Mouse (Mus musculus): ENCODE measurements at regions not wholly inside any gene's neighbourhood (a gene's known extent, or its start where the extent isn't known, plus 50 kb on each side); places are given as distances from the start of the nearest gene placed in this dataset.
"Not testable (repeated sequence)": the region's sequence is repeated elsewhere in the genome, so short reads cannot be mapped to it uniquely, and the experiment has no call there.

DNA sequence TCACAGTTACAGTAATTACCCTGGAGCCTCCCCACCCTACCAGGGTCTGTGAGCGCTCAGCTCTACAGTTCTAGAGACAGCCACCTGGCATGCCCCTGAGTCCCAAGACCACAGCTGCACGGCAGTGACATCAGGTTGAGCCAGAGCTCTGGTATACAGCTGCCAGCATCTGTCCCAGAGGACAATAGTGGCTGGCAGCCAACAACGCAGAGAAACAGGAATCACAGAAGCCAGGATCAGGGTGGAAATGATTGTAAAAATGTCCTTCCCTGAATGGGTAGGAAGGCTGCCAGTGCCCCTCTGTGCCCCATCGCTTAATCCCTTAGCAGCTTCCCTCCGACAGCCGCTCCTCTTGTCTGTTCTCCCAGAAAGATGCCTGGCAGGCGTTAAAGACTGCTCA lies 165.3 kb upstream of the Trpc7 start:
- H3K27ac ChIP-seq (ENCODE audit: low read length), result no peak overlapping the region
- 35% methylated on average over 7 of the region's 7 CpGs for WGBS
- H3K9ac ChIP-seq (replicated peaks; ENCODE audit: low read depth, low read length), result no peak overlapping the region
- no peaks in the 10 kb centered on the region for H3K36me3 ChIP-seq (ENCODE audit: control insufficient read depth, insufficient read depth)
- peaks cover 17% of the 10 kb centered on the region for H3K4me1 ChIP-seq (replicated peaks; ENCODE audit: control insufficient read depth, insufficient read depth, low read length)
- no peaks in the 10 kb centered on the region for H3K27me3 ChIP-seq (replicated peaks; ENCODE audit: control insufficient read depth, insufficient read depth, low read length)
- no peaks in the 10 kb centered on the region for H3K9me3 ChIP-seq (ENCODE audit: control insufficient read depth, low read length)
- no peak overlapping the region for H3K4me2 ChIP-seq (ENCODE audit: low read length)
- peak; percentile 58; the same call in 1 of the 2 replicates for ATAC-seq
- no peak overlapping the region for H3K4me3 ChIP-seq (replicated peaks; ENCODE audit: low read length)

DNA sequence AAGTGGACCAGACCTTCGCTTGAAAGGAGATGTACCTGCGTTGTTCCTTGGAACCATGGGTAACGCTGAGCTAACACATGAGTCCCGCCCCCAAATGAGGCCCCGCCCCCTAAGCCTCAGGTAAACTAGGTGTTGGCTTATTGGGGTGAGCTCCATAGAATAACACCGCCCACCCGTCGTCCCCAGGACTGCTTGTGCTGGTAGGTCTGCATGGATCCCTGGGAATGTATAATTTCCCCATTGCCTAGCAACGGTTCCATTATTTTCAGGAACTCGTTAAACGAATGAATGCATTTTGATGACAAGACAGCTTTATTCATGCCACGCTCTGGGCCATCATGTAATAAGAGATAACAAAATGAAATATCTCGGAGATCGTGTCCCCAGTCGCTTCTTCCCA lies 161.0 kb upstream of the Trpc7 start:
- Histone ChIP-seq H3K4me1 (replicated peaks; ENCODE audit: control insufficient read depth, insufficient read depth, low read length) (peaks cover 29% of the 10 kb centered on the region), H3K4me2 (ENCODE audit: low read length) (no peak overlapping the region; the same call in 1 of the 2 replicates), H3K36me3 (ENCODE audit: control insufficient read depth, insufficient read depth) (no peaks in the 10 kb centered on the region), H3K27me3 (replicated peaks; ENCODE audit: control insufficient read depth, insufficient read depth, low read length) (no peaks in the 10 kb centered on the region), H3K27ac (ENCODE audit: low read length) (no peak overlapping the region), H3K9me3 (ENCODE audit: control insufficient read depth, low read length) (no peaks in the 10 kb centered on the region), H3K4me3 (replicated peaks; ENCODE audit: low read length) (no peak overlapping the region), H3K9ac (replicated peaks; ENCODE audit: low read depth, low read length) (no peak overlapping the region)
- peak; percentile 57 for ATAC-seq
- WGBS, result 44% methylated on average over 15 of the region's 15 CpGs

DNA sequence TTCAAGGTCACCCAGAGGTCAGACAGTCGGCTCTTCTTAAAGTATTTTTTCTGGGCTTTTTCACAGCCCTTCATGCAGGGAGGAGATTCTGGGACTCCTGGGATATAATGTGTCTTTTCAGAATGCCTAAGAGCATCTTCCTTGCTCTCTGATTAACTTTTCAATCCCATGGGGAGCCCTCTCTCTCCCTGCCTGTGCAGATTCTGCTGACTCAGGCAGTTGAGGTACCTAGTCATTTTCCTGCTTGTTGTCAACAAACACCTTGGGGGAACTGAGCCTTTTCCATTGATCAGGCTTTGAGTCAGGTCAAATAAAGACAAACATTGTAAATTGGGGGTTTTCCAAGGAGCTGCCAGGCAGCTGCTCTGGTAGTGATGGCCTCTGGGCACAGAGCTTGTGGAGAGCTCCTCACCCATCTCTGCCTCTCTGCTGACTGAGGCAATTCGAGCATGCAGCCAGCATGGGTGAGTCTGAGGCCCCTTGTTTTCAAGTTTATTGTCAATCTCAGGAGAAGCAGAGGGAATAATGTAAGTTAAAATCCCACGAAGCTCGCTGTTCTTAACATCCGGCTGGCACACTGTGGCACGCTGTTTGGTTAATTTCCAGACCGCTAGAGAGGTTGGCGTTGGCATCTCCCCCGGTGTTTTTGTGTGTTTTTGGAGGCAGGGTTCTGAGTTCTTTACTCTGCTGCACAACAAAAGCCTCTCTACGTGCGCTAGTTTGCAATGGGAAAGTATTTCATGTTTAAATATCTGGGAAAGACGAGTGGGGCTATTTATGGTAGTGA lies 159.8 kb upstream of the Trpc7 start:
- Histone ChIP-seq H3K9me3 (ENCODE audit: control insufficient read depth, low read length) (no peaks in the 10 kb centered on the region), H3K27me3 (replicated peaks; ENCODE audit: control insufficient read depth, insufficient read depth, low read length) (no peaks in the 10 kb centered on the region), H3K4me2 (ENCODE audit: low read length) (peak overlapping the region; percentile 18), H3K36me3 (ENCODE audit: control insufficient read depth, insufficient read depth) (no peaks in the 10 kb centered on the region), H3K4me1 (replicated peaks; ENCODE audit: control insufficient read depth, insufficient read depth, low read length) (peaks cover 23% of the 10 kb centered on the region), H3K9ac (replicated peaks; ENCODE audit: low read depth, low read length) (no peak overlapping the region; the same call in 1 of the 2 replicates), H3K4me3 (replicated peaks; ENCODE audit: low read length) (no peak overlapping the region), H3K27ac (ENCODE audit: low read length) (peak overlapping the region; percentile 31)
- ATAC-seq, result peak; percentile 63
- WGBS, result 11% methylated on average over 12 of the region's 12 CpGs

DNA sequence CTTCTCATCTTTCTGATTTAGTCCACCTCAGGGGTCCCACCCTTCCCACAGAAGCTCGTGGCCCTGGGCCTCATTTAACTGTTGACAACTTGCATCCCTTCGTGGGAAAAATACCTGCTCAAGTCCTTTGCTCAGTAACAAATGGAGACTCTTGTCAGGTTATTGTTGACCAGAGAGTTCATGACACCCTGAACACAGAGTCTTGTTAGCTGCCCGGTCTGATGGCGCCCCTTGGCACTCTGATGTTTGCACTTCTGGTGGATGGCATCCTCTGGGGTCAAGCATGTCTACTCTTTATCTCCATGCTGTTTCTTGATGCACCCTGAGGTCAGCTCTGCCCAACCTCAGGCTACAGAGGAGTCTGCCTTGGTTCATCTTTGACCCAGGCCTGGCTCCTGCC lies 157.6 kb upstream of the Trpc7 start:
- Histone ChIP-seq H3K4me1 (replicated peaks; ENCODE audit: control insufficient read depth, insufficient read depth, low read length) (peaks cover 23% of the 10 kb centered on the region), H3K4me3 (replicated peaks; ENCODE audit: low read length) (no peak overlapping the region), H3K9me3 (ENCODE audit: control insufficient read depth, low read length) (no peaks in the 10 kb centered on the region), H3K9ac (replicated peaks; ENCODE audit: low read depth, low read length) (no peak overlapping the region), H3K27me3 (replicated peaks; ENCODE audit: control insufficient read depth, insufficient read depth, low read length) (no peaks in the 10 kb centered on the region), H3K36me3 (ENCODE audit: control insufficient read depth, insufficient read depth) (no peaks in the 10 kb centered on the region), H3K27ac (ENCODE audit: low read length) (no peak overlapping the region), H3K4me2 (ENCODE audit: low read length) (no peak overlapping the region)
- no peak for ATAC-seq
- 83% methylated on average over 4 of the region's 4 CpGs for WGBS

DNA sequence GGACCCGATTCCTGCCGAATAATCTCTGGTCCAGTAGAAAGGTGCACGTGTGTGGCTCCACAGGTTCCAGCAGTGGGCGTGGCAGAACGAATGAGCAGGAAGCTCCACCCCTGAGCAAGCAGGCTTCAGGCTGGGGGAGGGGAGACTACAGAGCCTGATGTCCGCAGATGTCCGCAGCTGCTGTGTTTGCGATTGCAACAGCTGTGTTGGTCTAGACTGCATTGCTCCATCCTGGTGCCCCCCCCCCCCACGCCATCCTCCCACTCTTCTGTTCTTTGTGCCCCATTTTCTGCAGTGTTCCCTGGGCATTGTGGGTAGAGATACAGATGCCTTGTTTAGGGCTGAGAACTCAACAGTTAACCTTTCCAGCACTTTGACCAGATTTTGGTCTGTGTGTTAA lies 150.3 kb upstream of the Trpc7 start:
- not testable (repeated sequence) for H3K4me3 ChIP-seq (replicated peaks; ENCODE audit: low read length); H3K27ac ChIP-seq (ENCODE audit: low read length); H3K4me2 ChIP-seq (ENCODE audit: low read length); H3K9ac ChIP-seq (replicated peaks; ENCODE audit: low read depth, low read length); H3K27me3 ChIP-seq (replicated peaks; ENCODE audit: control insufficient read depth, insufficient read depth, low read length); ATAC-seq; H3K36me3 ChIP-seq (ENCODE audit: control insufficient read depth, insufficient read depth); H3K9me3 ChIP-seq (ENCODE audit: control insufficient read depth, low read length); H3K4me1 ChIP-seq (replicated peaks; ENCODE audit: control insufficient read depth, insufficient read depth, low read length)
- 22% methylated on average over 5 of the region's 9 CpGs for WGBS

DNA sequence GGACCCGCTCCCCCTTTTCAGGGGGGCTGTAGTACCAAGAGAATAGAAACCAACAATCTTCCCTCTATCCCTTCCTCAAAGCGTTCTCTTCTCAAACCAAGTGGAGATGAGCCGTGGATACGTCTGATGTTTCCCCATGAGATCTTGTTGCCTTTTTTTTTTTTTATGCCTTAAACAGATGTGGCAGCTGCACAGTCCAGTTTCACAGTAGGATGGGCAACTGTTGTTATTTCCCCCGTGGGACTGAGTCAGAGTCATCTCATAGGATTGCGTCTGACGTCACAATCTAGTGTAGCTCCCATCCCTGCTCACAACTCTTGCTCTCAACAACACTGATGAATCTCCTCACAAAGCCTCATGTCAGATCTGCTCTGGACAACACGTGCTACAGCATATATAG lies 148.7 kb upstream of the Trpc7 start:
- no peak overlapping the region for H3K4me2 ChIP-seq (ENCODE audit: low read length)
- no peaks in the 10 kb centered on the region for H3K4me1 ChIP-seq (replicated peaks; ENCODE audit: control insufficient read depth, insufficient read depth, low read length)
- no peaks in the 10 kb centered on the region for H3K36me3 ChIP-seq (ENCODE audit: control insufficient read depth, insufficient read depth)
- no peak overlapping the region for H3K27ac ChIP-seq (ENCODE audit: low read length)
- H3K4me3 ChIP-seq (replicated peaks; ENCODE audit: low read length), result no peak overlapping the region
- ATAC-seq, result no peak
- H3K9ac ChIP-seq (replicated peaks; ENCODE audit: low read depth, low read length), result no peak overlapping the region
- peaks cover 3% of the 10 kb centered on the region; the same call in 1 of the 2 replicates for H3K9me3 ChIP-seq (ENCODE audit: control insufficient read depth, low read length)
- H3K27me3 ChIP-seq (replicated peaks; ENCODE audit: control insufficient read depth, insufficient read depth, low read length), result no peaks in the 10 kb centered on the region
- 91% methylated on average over 8 of the region's 8 CpGs for WGBS

DNA sequence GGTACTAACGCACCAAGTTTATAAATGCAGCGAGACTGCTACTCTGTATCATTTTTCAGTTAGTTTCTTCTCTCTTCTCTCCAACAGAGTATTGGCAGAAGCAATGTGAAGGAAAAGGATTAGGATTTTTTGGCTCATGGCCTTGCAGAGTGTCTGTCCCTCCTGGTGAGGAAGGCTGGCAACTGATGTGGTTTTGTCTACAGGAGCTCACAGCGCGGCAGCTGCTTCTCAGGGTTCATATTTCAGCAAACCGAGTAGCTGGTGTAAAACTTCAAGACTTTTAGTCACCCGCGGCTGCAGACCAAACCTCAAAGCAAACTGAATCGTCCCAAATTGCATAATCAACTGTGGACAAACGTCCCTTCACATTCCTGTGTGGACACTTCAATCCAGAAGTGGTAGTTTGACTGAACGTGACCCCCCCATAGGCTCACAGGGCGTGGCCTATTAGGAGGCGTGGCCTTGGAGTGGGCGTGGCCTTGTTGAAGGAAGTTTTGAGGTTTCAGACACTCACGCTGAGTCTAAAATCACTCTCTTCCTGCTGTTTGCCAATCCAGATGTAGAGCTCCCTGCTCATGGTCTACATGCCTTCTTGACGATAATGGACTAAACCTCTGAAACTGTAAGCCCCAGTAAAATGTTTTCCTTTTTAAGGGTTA lies 147.7 kb upstream of the Trpc7 start:
- Histone ChIP-seq H3K27ac (ENCODE audit: low read length) (no peak overlapping the region), H3K9ac (replicated peaks; ENCODE audit: low read depth, low read length) (no peak overlapping the region), H3K4me3 (replicated peaks; ENCODE audit: low read length) (no peak overlapping the region), H3K4me1 (replicated peaks; ENCODE audit: control insufficient read depth, insufficient read depth, low read length) (no peaks in the 10 kb centered on the region), H3K27me3 (replicated peaks; ENCODE audit: control insufficient read depth, insufficient read depth, low read length) (no peaks in the 10 kb centered on the region), H3K36me3 (ENCODE audit: control insufficient read depth, insufficient read depth) (no peaks in the 10 kb centered on the region), H3K4me2 (ENCODE audit: low read length) (no peak overlapping the region), H3K9me3 (ENCODE audit: control insufficient read depth, low read length) (peaks cover 3% of the 10 kb centered on the region; the same call in 1 of the 2 replicates)
- WGBS, result 81% methylated on average over 15 of the region's 15 CpGs
- no peak for ATAC-seq

DNA sequence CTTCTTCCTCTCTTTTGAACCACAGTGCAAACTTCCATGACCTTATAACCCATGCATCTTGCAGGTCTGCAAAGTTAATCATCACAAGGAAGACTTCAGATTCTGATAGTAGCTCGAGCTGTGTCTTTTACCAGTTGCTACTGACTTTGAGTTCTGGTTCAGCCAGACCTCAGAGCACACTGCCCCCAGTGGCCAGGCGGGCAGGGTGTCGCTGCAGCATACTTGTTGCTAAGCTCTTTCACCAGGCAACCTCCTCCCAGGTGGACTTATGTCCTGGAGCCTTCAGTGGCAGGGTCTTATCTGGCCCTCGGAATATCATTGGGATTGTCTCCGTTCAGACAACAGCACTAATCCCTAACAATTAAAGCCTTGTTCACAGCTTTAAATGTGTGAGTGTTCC lies 146.7 kb upstream of the Trpc7 start:
- Histone ChIP-seq H3K4me1 (replicated peaks; ENCODE audit: control insufficient read depth, insufficient read depth, low read length) (no peaks in the 10 kb centered on the region), H3K27me3 (replicated peaks; ENCODE audit: control insufficient read depth, insufficient read depth, low read length) (no peaks in the 10 kb centered on the region), H3K4me3 (replicated peaks; ENCODE audit: low read length) (no peak overlapping the region), H3K36me3 (ENCODE audit: control insufficient read depth, insufficient read depth) (no peaks in the 10 kb centered on the region), H3K27ac (ENCODE audit: low read length) (no peak overlapping the region), H3K9ac (replicated peaks; ENCODE audit: low read depth, low read length) (no peak overlapping the region), H3K4me2 (ENCODE audit: low read length) (no peak overlapping the region), H3K9me3 (ENCODE audit: control insufficient read depth, low read length) (peaks cover 3% of the 10 kb centered on the region; the same call in 1 of the 2 replicates)
- ATAC-seq, result no peak
- 70% methylated on average over 5 of the region's 5 CpGs for WGBS

DNA sequence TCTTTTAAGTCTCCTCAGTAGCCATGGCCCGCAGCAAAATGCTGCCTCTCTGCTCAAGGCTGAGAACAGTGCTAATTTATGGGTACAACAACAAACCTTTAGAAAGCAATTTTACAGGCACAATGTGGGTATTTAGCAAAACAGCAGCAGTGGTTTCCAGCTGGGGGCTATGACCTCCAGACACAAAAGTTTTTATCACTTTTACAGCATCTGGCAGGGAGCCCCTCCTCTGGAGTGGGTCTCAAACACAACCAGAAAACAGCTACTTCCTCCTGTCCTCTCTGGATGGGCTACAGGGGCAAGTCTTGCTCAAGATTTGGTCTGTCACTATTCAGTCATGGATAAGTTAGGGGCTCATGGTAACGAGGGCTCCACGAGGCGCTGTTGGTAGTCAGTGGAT lies 137.1 kb upstream of the Trpc7 start:
- H3K4me2 ChIP-seq (ENCODE audit: low read length), result no peak overlapping the region

More for the DNA sequence above, 137.1 kb upstream of the Trpc7 start:
- no peak overlapping the region for H3K4me3 ChIP-seq (replicated peaks; ENCODE audit: low read length)
- no peaks in the 10 kb centered on the region for H3K36me3 ChIP-seq (ENCODE audit: control insufficient read depth, insufficient read depth)
- H3K9ac ChIP-seq (replicated peaks; ENCODE audit: low read depth, low read length), result no peak overlapping the region
- H3K27ac ChIP-seq (ENCODE audit: low read length), result no peak overlapping the region
- ATAC-seq, result no peak
- no peaks in the 10 kb centered on the region for H3K9me3 ChIP-seq (ENCODE audit: control insufficient read depth, low read length)
- H3K27me3 ChIP-seq (replicated peaks; ENCODE audit: control insufficient read depth, insufficient read depth, low read length), result no peaks in the 10 kb centered on the region
- H3K4me1 ChIP-seq (replicated peaks; ENCODE audit: control insufficient read depth, insufficient read depth, low read length), result no peaks in the 10 kb centered on the region
- WGBS, result 68% methylated on average over 4 of the region's 4 CpGs
